Mouse (Mus musculus): Measurements from ENCODE around the gene Cat.

The Cat gene

GRCm38 (mm10) chr2:103484617-103485401 lies at the start of gene Cat:
Gene Cat (minus strand): TSS chr2:103485160.
- DNase-seq (ENCODE audit: low read depth): peak; percentile 95

GRCm38 (mm10) chr2:103525596-103525995 lies 40.6 kb upstream of the Cat start:
- no peak for DNase-seq (ENCODE audit: low read depth)

- no peak for DNase-seq (ENCODE audit: low read depth)
These were observed 31.5 kb upstream of the Cat start for GRCm38 (mm10) chr2:103516472-103516871.

GRCm38 (mm10) chr2:103515513-103516180 lies 30.7 kb upstream of the Cat start:
- no peak for DNase-seq (ENCODE audit: low read depth)

GRCm38 (mm10) chr2:103512066-103512795 lies 27.3 kb upstream of the Cat start:
- no peak for DNase-seq (ENCODE audit: low read depth)

GRCm38 (mm10) chr2:103511631-103512030 lies 26.7 kb upstream of the Cat start:
- DNase-seq (ENCODE audit: low read depth): no peak

GRCm38 (mm10) chr2:103511042-103511441 lies 26.1 kb upstream of the Cat start:
- no peak for DNase-seq (ENCODE audit: low read depth)

GRCm38 (mm10) chr2:103507651-103508050 lies 22.7 kb upstream of the Cat start:
- DNase-seq (ENCODE audit: low read depth): no peak

GRCm38 (mm10) chr2:103505956-103506355 lies 21.0 kb upstream of the Cat start:
- DNase-seq (ENCODE audit: low read depth): no peak

- DNase-seq (ENCODE audit: low read depth): no peak
These were observed 19.5 kb upstream of the Cat start for GRCm38 (mm10) chr2:103504463-103504862.

- no peak for DNase-seq (ENCODE audit: low read depth)
These were observed 15.8 kb upstream of the Cat start for GRCm38 (mm10) chr2:103500769-103501168.

GRCm38 (mm10) chr2:103495633-103496418 lies 10.9 kb upstream of the Cat start:
- DNase-seq (ENCODE audit: low read depth): no peak

GRCm38 (mm10) chr2:103493827-103494226 lies 8.9 kb upstream of the Cat start:
- no peak for DNase-seq (ENCODE audit: low read depth)

GRCm38 (mm10) chr2:103492526-103492925 lies 7.6 kb upstream of the Cat start:
- DNase-seq (ENCODE audit: low read depth): no peak

- peak; percentile 18 for DNase-seq (ENCODE audit: low read depth)
These were observed 907 bp downstream of the Cat start for GRCm38 (mm10) chr2:103483986-103484520.

- DNase-seq (ENCODE audit: low read depth): no peak
These were observed 1.5 kb downstream of the Cat start for GRCm38 (mm10) chr2:103483289-103483985.

- no peak for DNase-seq (ENCODE audit: low read depth)
These were observed 3.4 kb downstream of the Cat start for GRCm38 (mm10) chr2:103481314-103482231.

- no peak for DNase-seq (ENCODE audit: low read depth)
These were observed 4.1 kb downstream of the Cat start for GRCm38 (mm10) chr2:103480871-103481270.

- DNase-seq (ENCODE audit: low read depth): no peak
These were observed 4.7 kb downstream of the Cat start for GRCm38 (mm10) chr2:103480240-103480639.

- no peak for DNase-seq (ENCODE audit: low read depth)
These were observed 6.6 kb downstream of the Cat start for GRCm38 (mm10) chr2:103478326-103478725.

Data from induced T-regulatory cell, adult 2 months (primary cell).